28 mouse cellular contexts compared by ENCODE assay signal in genomic region chr1:127610378-127610777, GRCm38 (mm10).
A peak's percentile ranks its signal among the peaks of the same experiment; 100 is the strongest.
DNase-seq lines count a peak whose midpoint lies in the region; ATAC-seq and TF ChIP-seq lines count a peak whose summit lies in the region.
"Had no signal": no experiment of that assay in that cellular context is flagged by ENCODE, and none has a peak within 500 bp of the region (broad histone marks: within the 10 kb centered on the region; RNA-seq: fewer than 3 reads in every experiment).

No protein-coding gene starts in this region.

- WGBS in heart, embryonic 13.5 days = 29% methylated on average over 3 of the region's 3 CpGs
- WGBS in lung, embryonic 16.5 days = 41% methylated on average over 3 of the region's 3 CpGs
- 51% methylated on average over 3 of the region's 3 CpGs for WGBS in lung, adult 2 months

- no peaks in the 10 kb centered on the region for H3K27me3 ChIP-seq in heart, embryonic 13.5 days (replicated peaks)
- H3K27me3 ChIP-seq in lung, embryonic 16.5 days (ENCODE audit: control insufficient read depth, insufficient read depth, low read depth, low read length) = no peaks in the 10 kb centered on the region
- H3K27me3 ChIP-seq: CH12.LX; forebrain, embryonic 13.5 days; heart, embryonic 15.5 days; hindbrain, embryonic 12.5 days; intestine, embryonic 15.5 days; limb, embryonic 13.5 days; stomach, embryonic 15.5 days had no signal

- H3K4me3 ChIP-seq in heart, embryonic 13.5 days = no peak overlapping the region
- no peak overlapping the region for H3K4me3 ChIP-seq in lung, embryonic 16.5 days (ENCODE audit: low read length)
- no peak overlapping the region for H3K4me3 ChIP-seq in lung, adult 2 months (replicated peaks; ENCODE audit: extremely low read depth, low read depth, low read length)
- H3K4me3 ChIP-seq: forebrain, embryonic 13.5 days; heart, embryonic 15.5 days; hindbrain, embryonic 12.5 days; intestine, embryonic 15.5 days; limb, embryonic 13.5 days; stomach, embryonic 15.5 days had no signal

- H3K4me2 ChIP-seq in heart, embryonic 13.5 days = no peak overlapping the region
- H3K4me2 ChIP-seq in lung, embryonic 16.5 days (ENCODE audit: low read depth, low read length) = no peak overlapping the region
- H3K4me2 ChIP-seq: forebrain, embryonic 13.5 days; heart, embryonic 15.5 days; hindbrain, embryonic 12.5 days; intestine, embryonic 15.5 days; limb, embryonic 13.5 days; liver, embryonic 11.5 days; midbrain, embryonic 11.5 days; stomach, embryonic 15.5 days had no signal

- intact Hi-C loops in heart, postnatal 36 days (cut with DNase I) = no loop called here

- H3K36me3 ChIP-seq in heart, embryonic 13.5 days = no peaks in the 10 kb centered on the region
- H3K36me3 ChIP-seq in lung, embryonic 16.5 days (ENCODE audit: control insufficient read depth, insufficient read depth, low read length) = no peaks in the 10 kb centered on the region
- H3K36me3 ChIP-seq: heart, embryonic 15.5 days; hindbrain, embryonic 12.5 days; intestine, embryonic 15.5 days; limb, embryonic 13.5 days; stomach, embryonic 15.5 days had no signal

- peaks cover 21% of the 10 kb centered on the region for H3K4me1 ChIP-seq in heart, embryonic 13.5 days
- H3K4me1 ChIP-seq in lung, embryonic 16.5 days (replicated peaks; ENCODE audit: control insufficient read depth, insufficient read depth, low read length) = no peaks in the 10 kb centered on the region
- peaks cover 9% of the 10 kb centered on the region for H3K4me1 ChIP-seq in lung, adult 2 months (ENCODE audit: control insufficient read depth, insufficient read depth, low read length)
- H3K4me1 ChIP-seq: forebrain, embryonic 13.5 days; hindbrain, embryonic 12.5 days; intestine, embryonic 15.5 days; limb, embryonic 13.5 days; stomach, embryonic 15.5 days had no signal

- ATAC-seq in heart, embryonic 13.5 days (ENCODE audit: extremely low read depth, insufficient number of reproducible peaks, low FRiP score, low TSS enrichment) = no peak
- ATAC-seq in lung, embryonic 16.5 days (ENCODE audit: low read depth) = peak; percentile 84
- ATAC-seq: activated CD4-positive, CD25-positive, alpha-beta regulatory T cell, adult 4 months; forebrain, embryonic 13.5 days; hindbrain, postnatal 0 days; intestine, embryonic 15.5 days; midbrain, embryonic 16.5 days had no signal

- H3K9ac ChIP-seq in heart, embryonic 13.5 days = no peak overlapping the region
- no peak overlapping the region for H3K9ac ChIP-seq in lung, embryonic 16.5 days (ENCODE audit: low read length)
- H3K9ac ChIP-seq: forebrain, embryonic 13.5 days; heart, embryonic 15.5 days; hindbrain, embryonic 12.5 days; intestine, embryonic 15.5 days; limb, embryonic 13.5 days; stomach, embryonic 15.5 days had no signal

- TF ChIP-seq CTCF in lung, adult 2 months (IDR thresholded peaks at IDR 0.05; ENCODE audit: insufficient read depth, low read length) = no peak

- H3K27ac ChIP-seq in heart, embryonic 13.5 days (replicated peaks) = peak overlapping the region; percentile 28; the same call in 1 of the 2 replicates
- no peak overlapping the region; the same call in 1 of the 2 replicates for H3K27ac ChIP-seq in lung, embryonic 16.5 days (ENCODE audit: low read length)
- H3K27ac ChIP-seq: forebrain, embryonic 13.5 days; heart, embryonic 15.5 days; hindbrain, embryonic 12.5 days; hindbrain, postnatal 0 days; intestine, embryonic 15.5 days; limb, embryonic 13.5 days; macrophage; stomach, embryonic 15.5 days had no signal

- no peaks in the 10 kb centered on the region for H3K9me3 ChIP-seq in heart, embryonic 13.5 days
- H3K9me3 ChIP-seq in lung, embryonic 16.5 days (ENCODE audit: control insufficient read depth, low read length) = no peaks in the 10 kb centered on the region
- H3K9me3 ChIP-seq: forebrain, embryonic 13.5 days; heart, embryonic 15.5 days; hindbrain, embryonic 12.5 days; intestine, embryonic 15.5 days; limb, embryonic 13.5 days; stomach, embryonic 15.5 days had no signal

- no peak for TF ChIP-seq POLR2A in lung, adult 2 months (IDR thresholded peaks at IDR 0.05; ENCODE audit: borderline replicate concordance, extremely low read depth, low read depth, low read length)

- DNase-seq in heart, adult 11 months = peak; percentile 68
- no peak for DNase-seq in heart, adult 8-10 months (ENCODE audit: low spot score)
- no peak for DNase-seq in heart, postnatal 36 days
- no peak for DNase-seq in lung, adult 2 months
- DNase-seq in adrenal gland, adult 18-20 months (ENCODE audit: low spot score in 2 of 2) = no peak
- DNase-seq: adrenal gland, adult 8-10 months; cerebellum, adult 8-10 months; cerebellum, postnatal 25 days; gastrocnemius, postnatal 14 days; kidney, adult 2 months; kidney, postnatal 36 days; right cerebral cortex, postnatal 25 days; thymus, postnatal 14 days had no signal
